Mouse (Mus musculus): ENCODE measurements around the gene Hic2. TPM values are rescaled to one million over a fixed set of nuclear protein-coding genes. Genes with fewer than 3 reads are reported as not detected.

Gene Hic2
- total and polyA plus RNA-seq, 2 experiments from 2014 or later, result 4.3 to 14.9 TPM

DNA sequence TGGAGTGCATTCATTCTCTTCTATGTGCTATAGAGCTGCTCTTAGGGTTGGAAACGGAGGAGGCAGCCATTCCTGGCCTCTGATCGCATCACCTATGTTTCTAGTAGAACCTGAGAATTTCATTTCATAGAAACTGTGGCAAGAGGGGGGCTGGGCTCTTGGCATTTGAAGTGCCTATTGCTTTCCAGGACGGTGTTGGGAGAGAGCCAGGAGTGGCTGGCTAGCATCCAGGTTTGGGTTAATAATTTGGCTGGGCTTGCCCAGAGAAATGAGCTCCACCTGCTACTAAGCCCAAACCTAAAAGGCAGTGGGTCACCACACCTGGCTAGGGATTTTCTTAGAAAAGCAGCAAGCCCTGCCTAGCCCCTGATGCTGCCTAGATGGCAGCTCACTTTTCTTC, 18.2 kb downstream of the Hic2 start:
- Histone ChIP-seq H3K9me3 (ENCODE audit: low read length) (no peaks in the 10 kb centered on the region), H3K9ac (no peak overlapping the region), H3K4me2 (ENCODE audit: low read depth) (no peak overlapping the region), H3K36me3 (ENCODE audit: insufficient read depth) (peaks cover 8% of the 10 kb centered on the region; the same call in 1 of the 2 replicates), H3K4me1 (ENCODE audit: insufficient read depth) (peaks cover 2% of the 10 kb centered on the region; the same call in 1 of the 2 replicates), H3K27ac (ENCODE audit: low read depth, low read length) (no peak overlapping the region), H3K4me3 (ENCODE audit: low read depth, low read length) (no peak overlapping the region), H3K27me3 (ENCODE audit: insufficient read depth, low read length) (no peaks in the 10 kb centered on the region)
- ATAC-seq (no peak), DNase-seq (peak; percentile 53)
- TF ChIP-seq CTCF (IDR thresholded peaks at IDR 0.05; ENCODE audit: low read depth), result no peak
- WGBS, result 35% methylated on average over 3 of the region's 3 CpGs

DNA sequence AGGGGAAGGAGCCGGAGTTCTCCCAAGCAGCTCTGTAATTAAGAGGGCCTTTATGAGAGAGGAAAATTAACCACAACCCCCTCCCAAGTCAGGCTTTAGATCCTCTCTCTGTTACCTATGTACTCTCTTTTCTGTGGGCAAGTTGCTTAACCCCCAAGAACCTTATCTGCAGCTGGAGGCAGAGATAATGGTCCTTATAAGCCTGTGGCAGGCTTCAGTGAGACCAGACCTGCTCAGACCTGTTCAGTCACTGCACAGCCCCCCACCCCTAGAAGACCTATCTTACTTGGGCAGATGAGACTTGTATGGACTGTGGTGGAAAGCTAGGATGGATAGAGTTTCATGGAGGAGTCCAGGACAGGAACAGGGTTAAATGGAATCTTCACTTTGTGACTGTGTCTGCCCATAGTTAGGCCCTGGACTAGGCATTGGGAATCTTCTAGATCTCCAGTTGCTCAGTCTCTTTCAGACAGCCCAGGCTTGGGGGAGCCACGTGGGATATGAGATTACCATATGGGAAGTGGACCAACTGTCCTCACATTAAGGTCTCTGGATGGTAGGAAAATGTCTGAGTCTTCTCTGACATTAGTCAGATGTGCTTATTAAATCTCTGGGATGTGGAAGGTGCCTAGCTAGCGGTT, 18.8 kb downstream of the Hic2 start:
- Histone ChIP-seq H3K27me3 (ENCODE audit: insufficient read depth, low read length) (no peaks in the 10 kb centered on the region), H3K4me2 (ENCODE audit: low read depth) (no peak overlapping the region), H3K9me3 (ENCODE audit: low read length) (no peaks in the 10 kb centered on the region), H3K27ac (ENCODE audit: low read depth, low read length) (no peak overlapping the region), H3K4me3 (ENCODE audit: low read depth, low read length) (no peak overlapping the region), H3K36me3 (ENCODE audit: insufficient read depth) (peaks cover 12% of the 10 kb centered on the region), H3K9ac (no peak overlapping the region), H3K4me1 (ENCODE audit: insufficient read depth) (peaks cover 2% of the 10 kb centered on the region; the same call in 1 of the 2 replicates)
- ATAC-seq (no peak), DNase-seq (no peak)
- TF ChIP-seq CTCF (IDR thresholded peaks at IDR 0.05; ENCODE audit: low read depth), result no peak
- WGBS, result 71% methylated on average over 3 of the region's 3 CpGs

DNA sequence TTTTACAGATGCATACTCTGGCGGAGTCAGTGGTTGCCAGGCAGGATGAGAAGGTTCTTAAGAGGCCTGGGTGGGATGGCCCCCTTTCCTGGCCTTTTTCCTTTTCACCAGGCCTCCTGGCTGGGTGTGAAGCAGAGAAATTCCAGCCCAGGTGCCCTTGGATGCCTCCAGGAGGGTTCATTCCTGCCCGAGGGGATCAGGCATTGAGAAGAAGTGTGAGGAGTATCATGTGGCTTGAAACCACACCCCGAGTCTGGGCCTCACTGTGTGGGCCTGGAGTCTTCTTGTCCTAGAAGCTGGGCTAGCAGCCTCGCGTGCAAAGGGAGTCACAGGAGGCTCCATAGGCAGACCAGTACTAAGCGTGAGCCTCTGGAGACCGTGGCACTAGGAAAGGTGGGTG, 19.5 kb downstream of the Hic2 start:
- H3K36me3 ChIP-seq (ENCODE audit: insufficient read depth), result peaks cover 18% of the 10 kb centered on the region
- ATAC-seq (no peak), DNase-seq (no peak)
- peaks cover 2% of the 10 kb centered on the region; the same call in 1 of the 2 replicates for H3K4me1 ChIP-seq (ENCODE audit: insufficient read depth)
- no peak for TF ChIP-seq CTCF (IDR thresholded peaks at IDR 0.05; ENCODE audit: low read depth)
- H3K4me3 ChIP-seq (ENCODE audit: low read depth, low read length), result no peak overlapping the region
- no peaks in the 10 kb centered on the region for H3K9me3 ChIP-seq (ENCODE audit: low read length)
- H3K4me2 ChIP-seq (ENCODE audit: low read depth), result no peak overlapping the region
- H3K9ac ChIP-seq, result no peak overlapping the region
- no peak overlapping the region for H3K27ac ChIP-seq (ENCODE audit: low read depth, low read length)
- no peaks in the 10 kb centered on the region for H3K27me3 ChIP-seq (ENCODE audit: insufficient read depth, low read length)
- 71% methylated on average over 7 of the region's 7 CpGs for WGBS

DNA sequence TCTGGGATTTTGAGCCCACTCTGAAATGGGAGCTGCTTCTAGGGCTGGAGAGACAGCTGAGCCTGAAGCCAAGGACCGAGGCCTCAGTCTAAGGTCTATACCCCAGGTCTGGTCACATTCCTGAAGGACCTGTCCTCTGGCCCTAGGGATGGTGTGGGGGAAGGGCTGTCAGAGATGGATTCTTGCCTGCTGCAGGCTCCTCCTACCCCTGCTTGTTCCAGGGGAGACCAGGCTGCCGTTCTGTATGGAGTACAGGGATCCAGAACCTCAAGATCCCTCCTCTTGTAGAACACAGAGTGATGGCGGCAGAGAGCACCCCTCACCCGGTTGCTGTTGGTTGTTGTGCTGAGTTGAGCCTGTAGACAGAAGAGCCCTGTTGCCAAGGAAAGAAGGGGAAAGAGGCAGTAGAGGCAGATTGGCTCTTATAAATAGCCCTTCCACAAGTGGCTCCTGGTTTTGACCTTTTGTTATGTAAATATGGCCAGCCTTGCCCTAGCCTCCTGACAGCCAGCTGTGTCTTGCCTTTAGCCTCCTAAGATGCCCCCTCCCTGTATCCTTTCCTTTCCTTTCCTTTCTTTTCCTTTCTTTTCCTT, 20.7 kb downstream of the Hic2 start:
- Histone ChIP-seq H3K9me3 (ENCODE audit: low read length) (no peaks in the 10 kb centered on the region), H3K9ac (no peak overlapping the region), H3K36me3 (ENCODE audit: insufficient read depth) (peaks cover 31% of the 10 kb centered on the region), H3K4me3 (ENCODE audit: low read depth, low read length) (no peak overlapping the region), H3K27me3 (ENCODE audit: insufficient read depth, low read length) (no peaks in the 10 kb centered on the region), H3K27ac (ENCODE audit: low read depth, low read length) (no peak overlapping the region; the same call in 1 of the 2 replicates), H3K4me2 (ENCODE audit: low read depth) (no peak overlapping the region), H3K4me1 (ENCODE audit: insufficient read depth) (peaks cover 2% of the 10 kb centered on the region; the same call in 1 of the 2 replicates)
- no peak for TF ChIP-seq CTCF (IDR thresholded peaks at IDR 0.05; ENCODE audit: low read depth)
- DNase-seq, result no peak
- WGBS, result 21% methylated on average over 4 of the region's 4 CpGs
- ATAC-seq, result peak; percentile 19; the same call in 1 of the 2 replicates

DNA sequence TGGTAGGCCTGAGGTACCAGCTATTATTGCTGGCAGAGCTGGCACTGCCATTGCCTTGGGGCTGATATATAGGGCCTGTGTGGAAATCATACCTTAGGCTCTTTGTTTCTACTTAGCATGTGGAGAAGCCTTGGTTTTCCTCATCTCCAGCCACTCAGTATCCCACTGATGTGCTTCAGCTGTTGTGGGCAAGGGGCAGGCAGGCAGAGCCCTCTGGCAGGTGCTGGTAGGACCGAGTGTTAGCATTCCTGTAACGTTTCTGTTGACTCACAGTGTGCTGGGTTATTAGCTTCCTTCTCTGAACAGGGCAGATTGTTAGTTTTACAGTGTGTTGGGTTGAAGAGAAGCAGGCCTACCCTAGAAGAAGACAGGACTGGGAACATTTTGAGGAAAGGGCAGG, 21.9 kb downstream of the Hic2 start:
- no peak overlapping the region for H3K9ac ChIP-seq
- no peak for TF ChIP-seq CTCF (IDR thresholded peaks at IDR 0.05; ENCODE audit: low read depth)
- H3K4me1 ChIP-seq (ENCODE audit: insufficient read depth), result peaks cover 2% of the 10 kb centered on the region; the same call in 1 of the 2 replicates
- H3K27ac ChIP-seq (ENCODE audit: low read depth, low read length), result no peak overlapping the region
- no peak overlapping the region for H3K4me3 ChIP-seq (ENCODE audit: low read depth, low read length)
- no peak for ATAC-seq
- H3K4me2 ChIP-seq (ENCODE audit: low read depth), result no peak overlapping the region
- no peaks in the 10 kb centered on the region for H3K9me3 ChIP-seq (ENCODE audit: low read length)
- peaks cover 42% of the 10 kb centered on the region for H3K36me3 ChIP-seq (ENCODE audit: insufficient read depth)
- no peak for DNase-seq
- H3K27me3 ChIP-seq (ENCODE audit: insufficient read depth, low read length), result no peaks in the 10 kb centered on the region
- 91% methylated on average over 2 of the region's 2 CpGs for WGBS

DNA sequence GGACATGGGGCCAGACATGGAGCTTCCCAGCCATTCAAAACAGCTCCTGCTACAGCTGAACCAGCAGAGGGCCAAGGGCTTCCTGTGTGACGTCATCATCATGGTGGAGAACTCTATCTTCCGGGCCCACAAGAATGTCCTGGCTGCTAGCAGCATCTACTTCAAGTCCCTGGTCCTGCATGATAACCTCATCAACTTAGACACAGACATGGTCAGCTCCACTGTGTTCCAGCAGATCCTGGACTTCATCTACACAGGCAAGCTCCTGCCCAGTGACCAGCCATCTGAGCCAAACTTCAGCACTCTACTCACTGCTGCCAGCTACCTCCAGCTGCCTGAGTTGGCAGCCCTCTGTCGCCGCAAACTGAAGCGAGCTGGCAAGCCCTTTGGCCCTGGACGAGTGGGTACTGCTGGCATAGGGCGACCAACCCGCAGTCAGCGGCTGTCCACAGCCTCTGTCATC, 24.0 kb downstream of the Hic2 start:
- Histone ChIP-seq H3K27ac (ENCODE audit: low read depth, low read length) (no peak overlapping the region), H3K9me3 (ENCODE audit: low read length) (no peaks in the 10 kb centered on the region), H3K27me3 (ENCODE audit: insufficient read depth, low read length) (no peaks in the 10 kb centered on the region), H3K4me1 (ENCODE audit: insufficient read depth) (peaks cover 2% of the 10 kb centered on the region; the same call in 1 of the 2 replicates), H3K4me2 (ENCODE audit: low read depth) (no peak overlapping the region), H3K36me3 (ENCODE audit: insufficient read depth) (peaks cover 52% of the 10 kb centered on the region), H3K4me3 (ENCODE audit: low read depth, low read length) (no peak overlapping the region), H3K9ac (no peak overlapping the region)
- 80% methylated on average over 9 of the region's 9 CpGs for WGBS
- TF ChIP-seq CTCF (IDR thresholded peaks at IDR 0.05; ENCODE audit: low read depth), result no peak
- ATAC-seq (peak; percentile 44), DNase-seq (peak; percentile 33)

DNA sequence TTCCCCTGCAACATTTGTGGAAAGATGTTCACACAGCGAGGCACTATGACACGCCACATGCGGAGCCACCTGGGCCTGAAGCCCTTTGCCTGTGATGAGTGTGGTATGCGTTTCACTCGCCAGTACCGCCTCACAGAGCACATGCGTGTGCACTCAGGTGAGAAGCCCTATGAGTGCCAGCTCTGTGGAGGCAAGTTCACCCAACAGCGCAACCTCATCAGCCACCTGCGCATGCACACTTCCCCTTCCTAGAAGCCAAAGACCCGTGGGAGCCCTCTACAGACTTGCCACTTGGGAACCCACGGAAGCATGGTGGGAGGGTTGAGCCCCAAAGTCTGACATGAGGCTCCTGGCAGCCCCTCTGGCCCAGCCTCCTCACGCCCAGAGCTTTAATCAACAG, 25.5 kb downstream of the Hic2 start:
- no peak overlapping the region for H3K4me2 ChIP-seq (ENCODE audit: low read depth)
- no peak overlapping the region for H3K27ac ChIP-seq (ENCODE audit: low read depth, low read length)
- H3K9me3 ChIP-seq (ENCODE audit: low read length), result no peaks in the 10 kb centered on the region
- H3K36me3 ChIP-seq (ENCODE audit: insufficient read depth), result peaks cover 56% of the 10 kb centered on the region
- DNase-seq, result no peak
- no peak for ATAC-seq
- no peak overlapping the region for H3K4me3 ChIP-seq (ENCODE audit: low read depth, low read length)
- WGBS, result 94% methylated on average over 12 of the region's 12 CpGs
- no peaks in the 10 kb centered on the region for H3K27me3 ChIP-seq (ENCODE audit: insufficient read depth, low read length)
- H3K4me1 ChIP-seq (ENCODE audit: insufficient read depth), result peaks cover 2% of the 10 kb centered on the region; the same call in 1 of the 2 replicates
- no peak for TF ChIP-seq CTCF (IDR thresholded peaks at IDR 0.05; ENCODE audit: low read depth)
- H3K9ac ChIP-seq, result no peak overlapping the region

All from forebrain, postnatal 0 days (tissue).